In genomic region chr6:49164701-49165100, GRCm38 (mm10) we compare ENCODE assay signal across 14 mouse cellular contexts. TPM values are rescaled to one million over a fixed set of nuclear protein-coding genes. Genes with fewer than 3 reads are reported as not detected.
"Had no signal": no experiment of that assay in that cellular context is flagged by ENCODE, and none has a peak within 500 bp of the region (broad histone marks: within the 10 kb centered on the region; RNA-seq: fewer than 3 reads in every experiment).

No protein-coding gene starts in this region.

- H3K27ac ChIP-seq: layer of hippocampus, adult 2 months; limb, embryonic 12.5 days; liver, embryonic 14.5 days; midbrain, embryonic 13.5 days; neural tube, embryonic 15.5 days had no signal

- H3K27me3 ChIP-seq: limb, embryonic 12.5 days; midbrain, embryonic 13.5 days; neural tube, embryonic 15.5 days had no signal

- H3K9ac ChIP-seq: limb, embryonic 12.5 days; liver, embryonic 14.5 days; midbrain, embryonic 13.5 days; neural tube, embryonic 15.5 days had no signal

- H3K4me2 ChIP-seq: limb, embryonic 12.5 days; midbrain, embryonic 13.5 days; neural tube, embryonic 15.5 days had no signal

- ATAC-seq: intestine, postnatal 0 days had no signal

- DNase-seq: liver; lung, adult 2 months; lung, postnatal 4 days; right cerebral cortex, adult 18-20 months; right cerebral cortex, postnatal 25 days; thymus, adult 18-20 months; thymus, postnatal 14 days had no signal

- H3K9me3 ChIP-seq: limb, embryonic 12.5 days; midbrain, embryonic 13.5 days; neural tube, embryonic 15.5 days had no signal

- H3K36me3 ChIP-seq: midbrain, embryonic 13.5 days; neural tube, embryonic 15.5 days had no signal

- H3K4me3 ChIP-seq: layer of hippocampus, adult 2 months; limb, embryonic 12.5 days; midbrain, embryonic 13.5 days; myocyte; neural tube, embryonic 15.5 days had no signal

RNA-seq across cellular contexts. Expression of gene Igf2bp3, which starts 50.1 kb away (rescaled TPM):
- total RNA-seq: layer of hippocampus, adult 2 months had no signal
